Mouse (Mus musculus): ENCODE data around the gene Chd5. TPM values are rescaled to one million over a fixed set of nuclear protein-coding genes. Genes with fewer than 3 reads are reported as not detected.

Chd5 gene
- polyA plus RNA-seq, 2 experiments = 0.09 to 0.18 TPM

DNA sequence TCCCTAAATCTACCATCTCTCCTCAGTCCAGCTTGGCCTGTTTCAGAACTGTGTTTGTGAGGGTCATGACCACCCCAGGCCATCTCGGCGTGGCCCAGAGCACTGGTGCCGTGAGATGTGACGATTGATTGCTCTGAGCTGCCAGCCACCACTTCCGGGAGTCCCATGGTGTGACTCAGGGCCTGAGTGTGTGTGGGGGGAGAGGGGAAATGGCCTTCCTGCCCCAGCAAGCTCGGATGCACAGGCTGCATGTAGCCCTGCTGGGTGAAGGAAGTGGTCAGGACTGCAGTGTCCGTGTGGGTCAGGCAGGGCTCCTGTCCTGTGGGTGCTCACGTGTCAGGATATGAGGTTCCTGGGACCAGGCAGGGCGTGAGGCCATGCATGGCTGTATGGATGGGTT is 23.7 kb downstream of the Chd5 start:
- ATAC-seq (ENCODE audit: insufficient read depth) (peak; percentile 7; the same call in 1 of the 2 replicates), DNase-seq (ENCODE audit: low read depth in 3 of 3, low spot score in 3 of 3) (no peak)
- no peak overlapping the region for H3K4me2 ChIP-seq (ENCODE audit: low read depth)
- H3K9me3 ChIP-seq (ENCODE audit: control insufficient read depth, low read length) = no peaks in the 10 kb centered on the region
- no peak overlapping the region for H3K9ac ChIP-seq (replicated peaks)
- H3K4me3 ChIP-seq (ENCODE audit: insufficient read depth in 1 of 2, low read depth in 2 of 2, low read length in 2 of 2) = no peak overlapping the region
- TF ChIP-seq CTCF (IDR thresholded peaks at IDR 0.05; ENCODE audit: low read depth) = no peak
- TF ChIP-seq EP300 (IDR thresholded peaks at IDR 0.05; ENCODE audit: low read depth) = no peak
- H3K36me3 ChIP-seq (replicated peaks; ENCODE audit: control insufficient read depth, insufficient read depth, low read depth) = no peaks in the 10 kb centered on the region
- no peaks in the 10 kb centered on the region for H3K4me1 ChIP-seq (replicated peaks; ENCODE audit: control insufficient read depth in 2 of 2, insufficient read depth in 2 of 2, low read length in 1 of 2)
- no peaks in the 10 kb centered on the region for H3K27me3 ChIP-seq (ENCODE audit: control insufficient read depth, insufficient read depth, low read length)
- WGBS (ENCODE audit: insufficient replicate concordance) = 13% methylated on average over 9 of the region's 9 CpGs
- no peak overlapping the region for H3K27ac ChIP-seq

DNA sequence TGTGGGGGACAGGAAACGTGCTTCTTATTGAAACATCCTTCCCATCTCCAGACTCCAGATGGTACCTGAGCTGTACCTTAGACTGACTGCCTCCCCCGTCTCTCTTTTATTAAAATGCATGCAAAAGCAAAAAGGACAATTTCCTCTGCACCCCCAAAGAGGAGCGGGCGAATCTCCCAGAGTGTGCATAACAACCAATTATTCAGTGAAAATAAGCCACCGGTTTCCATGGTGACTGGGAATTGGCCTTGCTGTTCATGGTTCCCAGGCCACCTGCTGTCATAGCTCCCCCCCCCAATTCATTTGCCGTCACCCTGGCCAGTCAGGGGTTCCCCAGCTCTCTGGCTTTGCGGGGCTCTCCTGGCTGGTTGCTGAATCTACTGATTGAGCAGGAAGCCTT is 26.8 kb downstream of the Chd5 start:
- Histone ChIP-seq H3K4me2 (ENCODE audit: low read depth) (no peak overlapping the region), H3K27me3 (ENCODE audit: control insufficient read depth, insufficient read depth, low read length) (no peaks in the 10 kb centered on the region), H3K36me3 (replicated peaks; ENCODE audit: control insufficient read depth, insufficient read depth, low read depth) (no peaks in the 10 kb centered on the region), H3K9me3 (ENCODE audit: control insufficient read depth, low read length) (no peaks in the 10 kb centered on the region), H3K9ac (replicated peaks) (no peak overlapping the region), H3K4me3 (ENCODE audit: insufficient read depth in 1 of 2, low read depth in 2 of 2, low read length in 2 of 2) (no peak overlapping the region), H3K4me1 (replicated peaks; ENCODE audit: control insufficient read depth in 2 of 2, insufficient read depth in 2 of 2, low read length in 1 of 2) (no peaks in the 10 kb centered on the region), H3K27ac (no peak overlapping the region)
- no peak for DNase-seq (ENCODE audit: low read depth in 3 of 3, low spot score in 3 of 3)
- 64% methylated on average over 7 of the region's 7 CpGs for WGBS (ENCODE audit: insufficient replicate concordance)
- no peak for ATAC-seq (ENCODE audit: insufficient read depth)
- no peak for TF ChIP-seq CTCF (IDR thresholded peaks at IDR 0.05; ENCODE audit: low read depth)
- no peak for TF ChIP-seq EP300 (IDR thresholded peaks at IDR 0.05; ENCODE audit: low read depth)

DNA sequence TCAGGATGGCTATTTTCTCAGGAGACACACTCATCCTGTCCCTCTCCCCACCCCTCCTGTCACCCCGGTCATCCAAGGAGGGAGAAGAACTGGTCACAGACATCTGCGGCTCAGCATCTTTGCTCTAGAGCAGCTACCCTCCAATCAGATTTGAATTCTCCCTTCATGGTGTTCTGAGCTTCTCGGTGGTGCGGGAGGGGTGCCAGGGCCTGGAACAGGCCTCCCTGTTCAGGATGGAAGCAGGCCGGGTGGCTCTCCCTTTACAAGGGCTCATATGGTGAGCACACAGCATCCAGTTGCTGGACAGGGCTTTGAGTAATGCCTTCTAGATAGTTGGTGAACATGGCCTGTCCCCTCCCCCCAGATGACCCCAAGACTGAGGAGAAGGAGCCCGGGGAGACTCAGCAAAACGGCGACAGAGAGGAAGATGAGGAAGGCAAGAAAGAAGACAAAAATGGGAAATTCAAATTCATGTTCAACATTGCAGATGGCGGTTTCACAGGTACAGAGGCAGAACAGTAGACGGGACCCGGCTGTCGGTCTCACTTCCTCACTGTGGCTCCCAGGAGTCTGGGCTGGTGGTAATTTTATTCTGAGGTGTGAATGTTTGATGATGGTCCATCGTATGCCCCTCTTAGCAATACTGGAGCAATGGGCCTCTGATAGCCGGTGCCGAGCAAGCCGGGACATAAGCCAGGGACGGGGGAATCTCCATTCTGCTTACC is 44.2 kb downstream of the Chd5 start:
- WGBS (ENCODE audit: insufficient replicate concordance) = 68% methylated on average over 17 of the region's 17 CpGs
- H3K27ac ChIP-seq = no peak overlapping the region
- TF ChIP-seq CTCF (IDR thresholded peaks at IDR 0.05; ENCODE audit: low read depth) (no peak), EP300 (IDR thresholded peaks at IDR 0.05; ENCODE audit: low read depth) (no peak)
- DNase-seq (ENCODE audit: low read depth in 3 of 3, low spot score in 3 of 3) = no peak
- no peaks in the 10 kb centered on the region for H3K36me3 ChIP-seq (replicated peaks; ENCODE audit: control insufficient read depth, insufficient read depth, low read depth)
- H3K27me3 ChIP-seq (ENCODE audit: control insufficient read depth, insufficient read depth, low read length) = no peaks in the 10 kb centered on the region
- H3K4me2 ChIP-seq (ENCODE audit: low read depth) = no peak overlapping the region
- no peaks in the 10 kb centered on the region for H3K9me3 ChIP-seq (ENCODE audit: control insufficient read depth, low read length)
- no peak for ATAC-seq (ENCODE audit: insufficient read depth)
- no peak overlapping the region for H3K9ac ChIP-seq (replicated peaks)
- H3K4me3 ChIP-seq (ENCODE audit: insufficient read depth in 1 of 2, low read depth in 2 of 2, low read length in 2 of 2) = no peak overlapping the region
- no peaks in the 10 kb centered on the region for H3K4me1 ChIP-seq (replicated peaks; ENCODE audit: control insufficient read depth in 2 of 2, insufficient read depth in 2 of 2, low read length in 1 of 2)

DNA sequence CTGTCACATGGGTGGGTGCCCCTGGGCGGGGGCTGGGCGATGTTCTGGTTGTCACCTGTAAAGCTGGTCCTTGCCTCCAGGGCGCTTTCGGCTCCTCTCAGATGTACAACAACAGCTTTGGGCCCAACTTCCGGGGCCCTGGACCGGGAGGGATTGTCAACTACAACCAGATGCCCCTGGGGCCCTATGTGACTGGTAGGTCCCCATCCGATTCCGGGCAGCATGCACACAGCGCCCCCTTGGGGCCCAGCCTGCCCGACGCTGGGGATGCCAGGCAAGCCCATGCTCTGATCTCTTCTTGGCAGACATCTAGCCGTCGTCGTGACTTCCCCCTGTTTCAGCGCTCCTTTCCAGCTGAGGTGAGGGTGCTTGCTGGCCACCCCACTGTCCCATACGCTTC is 47.2 kb downstream of the Chd5 start:
- no peak for ATAC-seq (ENCODE audit: insufficient read depth)
- Histone ChIP-seq H3K27me3 (ENCODE audit: control insufficient read depth, insufficient read depth, low read length) (no peaks in the 10 kb centered on the region), H3K36me3 (replicated peaks; ENCODE audit: control insufficient read depth, insufficient read depth, low read depth) (no peaks in the 10 kb centered on the region), H3K4me1 (replicated peaks; ENCODE audit: control insufficient read depth in 2 of 2, insufficient read depth in 2 of 2, low read length in 1 of 2) (no peaks in the 10 kb centered on the region), H3K9ac (replicated peaks) (no peak overlapping the region), H3K4me2 (ENCODE audit: low read depth) (no peak overlapping the region), H3K9me3 (ENCODE audit: control insufficient read depth, low read length) (no peaks in the 10 kb centered on the region), H3K27ac (no peak overlapping the region), H3K4me3 (ENCODE audit: insufficient read depth in 1 of 2, low read depth in 2 of 2, low read length in 2 of 2) (no peak overlapping the region)
- TF ChIP-seq EP300 (IDR thresholded peaks at IDR 0.05; ENCODE audit: low read depth) = no peak
- peak; percentile 69 for TF ChIP-seq CTCF (IDR thresholded peaks at IDR 0.05; ENCODE audit: low read depth)
- no peak for DNase-seq (ENCODE audit: low read depth in 3 of 3, low spot score in 3 of 3)
- WGBS (ENCODE audit: insufficient replicate concordance) = 42% methylated on average over 16 of the region's 16 CpGs

DNA sequence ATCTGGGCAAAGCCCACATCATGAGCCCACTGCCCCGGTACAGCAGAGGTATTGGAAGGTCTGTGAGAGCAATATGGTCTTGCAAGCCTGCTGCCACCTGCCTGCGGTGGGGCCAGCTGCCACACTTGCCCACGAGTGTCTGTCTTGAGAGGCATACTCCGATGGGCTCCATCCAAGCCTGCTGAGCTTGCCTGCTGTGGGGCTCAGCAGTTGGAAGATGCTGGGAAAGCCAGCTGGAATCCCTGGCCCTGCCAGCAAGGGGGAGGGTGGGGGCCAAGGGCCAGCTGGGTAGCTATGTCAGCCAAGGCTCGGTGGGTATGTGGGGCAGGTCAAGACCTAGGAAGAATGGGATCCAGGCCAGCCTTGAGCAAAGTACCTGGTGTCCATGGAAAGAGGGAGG is 53.7 kb downstream of the Chd5 start:
- DNase-seq (ENCODE audit: low read depth in 3 of 3, low spot score in 3 of 3) (no peak), ATAC-seq (ENCODE audit: insufficient read depth) (no peak)
- no peaks in the 10 kb centered on the region for H3K27me3 ChIP-seq (ENCODE audit: control insufficient read depth, insufficient read depth, low read length)
- 50% methylated on average over 5 of the region's 5 CpGs for WGBS (ENCODE audit: insufficient replicate concordance)
- no peaks in the 10 kb centered on the region for H3K36me3 ChIP-seq (replicated peaks; ENCODE audit: control insufficient read depth, insufficient read depth, low read depth)
- H3K27ac ChIP-seq = no peak overlapping the region
- H3K4me1 ChIP-seq (replicated peaks; ENCODE audit: control insufficient read depth in 2 of 2, insufficient read depth in 2 of 2, low read length in 1 of 2) = no peaks in the 10 kb centered on the region
- no peak overlapping the region for H3K4me2 ChIP-seq (ENCODE audit: low read depth)
- H3K9me3 ChIP-seq (ENCODE audit: control insufficient read depth, low read length) = no peaks in the 10 kb centered on the region
- no peak overlapping the region for H3K9ac ChIP-seq (replicated peaks)
- no peak for TF ChIP-seq EP300 (IDR thresholded peaks at IDR 0.05; ENCODE audit: low read depth)
- TF ChIP-seq CTCF (IDR thresholded peaks at IDR 0.05; ENCODE audit: low read depth) = no peak
- no peak overlapping the region for H3K4me3 ChIP-seq (ENCODE audit: insufficient read depth in 1 of 2, low read depth in 2 of 2, low read length in 2 of 2)

All from liver, embryonic 14.5 days (tissue).